Mouse (Mus musculus) fat pad, adult 2 months (tissue): ENCODE measurements around the gene Map3k14.

Experiments
- DNase-seq: peaks from one replicate; pipeline ENCODE4 v3.0.0-alpha.2; 2011; ENCODE audit warnings: low read depth, low spot score; ENCODE audit errors: extremely low read depth

The Map3k14 gene

GRCm38 (mm10) chr11:103272888-103273287 lies 5.6 kb upstream of the Map3k14 start:
- no peak for DNase-seq

- DNase-seq: no peak
Measured at GRCm38 (mm10) chr11:103271979-103272378, 4.7 kb upstream of the Map3k14 start.

GRCm38 (mm10) chr11:103269426-103269825 lies 2.2 kb upstream of the Map3k14 start:
- DNase-seq: no peak

- DNase-seq: no peak
Measured at GRCm38 (mm10) chr11:103268905-103269304, 1.6 kb upstream of the Map3k14 start.

- no peak for DNase-seq
Measured at GRCm38 (mm10) chr11:103268350-103268749, 1.1 kb upstream of the Map3k14 start.

GRCm38 (mm10) chr11:103266729-103267345 lies 435 bp downstream of the Map3k14 start:
- DNase-seq: no peak

GRCm38 (mm10) chr11:103265856-103266255 lies 1.4 kb downstream of the Map3k14 start:
- DNase-seq: no peak

GRCm38 (mm10) chr11:103265211-103265610 lies 2.1 kb downstream of the Map3k14 start:
- DNase-seq: no peak

- no peak for DNase-seq
Measured at GRCm38 (mm10) chr11:103264427-103265005, 2.8 kb downstream of the Map3k14 start.

GRCm38 (mm10) chr11:103263551-103263950 lies 3.7 kb downstream of the Map3k14 start:
- no peak for DNase-seq

- no peak for DNase-seq
Measured at GRCm38 (mm10) chr11:103262412-103263267, 4.6 kb downstream of the Map3k14 start.

- no peak for DNase-seq
Measured at GRCm38 (mm10) chr11:103261671-103262411, 5.4 kb downstream of the Map3k14 start.

GRCm38 (mm10) chr11:103260515-103261192 lies 6.6 kb downstream of the Map3k14 start:
- no peak for DNase-seq

- DNase-seq: no peak
Measured at GRCm38 (mm10) chr11:103260034-103260433, 7.2 kb downstream of the Map3k14 start.

GRCm38 (mm10) chr11:103257938-103258481 lies 9.3 kb downstream of the Map3k14 start:
- DNase-seq: peak; percentile 73

GRCm38 (mm10) chr11:103253605-103254004 lies 13.7 kb downstream of the Map3k14 start:
- no peak for DNase-seq

GRCm38 (mm10) chr11:103252380-103252779 lies 14.9 kb downstream of the Map3k14 start:
- DNase-seq: no peak

GRCm38 (mm10) chr11:103250324-103250723 lies 16.9 kb downstream of the Map3k14 start:
- no peak for DNase-seq

- DNase-seq: no peak
Measured at GRCm38 (mm10) chr11:103249509-103249908, 17.8 kb downstream of the Map3k14 start.

GRCm38 (mm10) chr11:103248837-103249236 lies 18.4 kb downstream of the Map3k14 start:
- no peak for DNase-seq
